Mouse (Mus musculus): ENCODE data around the gene Tm9sf3. TPM values are rescaled to one million over a fixed set of nuclear protein-coding genes. Genes with fewer than 3 reads are reported as not detected.

Tm9sf3 gene
- polyA plus RNA-seq, 1 experiment from 2014 or later, result 119 TPM

Other genes with a start within 250 kb of the Tm9sf3 start
- not detected in 2 replicates for gene Dntt, start 234.7 kb downstream of the Tm9sf3 start, polyA plus RNA-seq (2016; fragmentation: Nextera tagmentation; extraction: Ambion mirVana)
- not detected in 2 replicates for gene Opalin, start 186.9 kb downstream of the Tm9sf3 start, polyA plus RNA-seq (2016; fragmentation: Nextera tagmentation; extraction: Ambion mirVana)
- gene Tll2, start 57.2 kb downstream of the Tm9sf3 start, polyA plus RNA-seq (2016; fragmentation: Nextera tagmentation; extraction: Ambion mirVana), result 0.83 and 0.86 TPM in 2 replicates
- gene Pik3ap1, start 121.1 kb upstream of the Tm9sf3 start, polyA plus RNA-seq (2016; fragmentation: Nextera tagmentation; extraction: Ambion mirVana), result 2.1 and 2.6 TPM in 2 replicates
- 38.0 and 38.9 TPM in 2 replicates for gene Lcor, start 218.6 kb upstream of the Tm9sf3 start, polyA plus RNA-seq (2016; fragmentation: Nextera tagmentation; extraction: Ambion mirVana)